Mouse (Mus musculus) hindbrain, postnatal 0 days (tissue): ENCODE results near the gene Tenm2. TPM values are rescaled to one million over a fixed set of nuclear protein-coding genes. Genes with fewer than 3 reads are reported as not detected.

Experiments used
- ATAC-seq: fragments of 200-750 bp; cut with Nextera tagmentation; 2 replicates; pipeline ENCODE4 v1.8.0; 2017; ENCODE audit warnings: mild to moderate bottlenecking, moderate TSS enrichment, moderate library complexity
- DNase-seq: peaks from one replicate; pipeline ENCODE4 v3.0.0-alpha.2; 2015; ENCODE audit warnings: low spot score
- H3K27ac ChIP-seq: fragments of 300-500 bp; sonication (generic); 2 replicates; pipeline ENCODE4 v1.5.1; 2014; ENCODE audit warnings: mild to moderate bottlenecking
- H3K27me3 ChIP-seq: fragments of 300-500 bp; sonication (generic); 2 replicates; pipeline ENCODE4 v1.6.1; 2014; ENCODE audit warnings: low read length, mixed read lengths; ENCODE audit not compliant: insufficient read depth
- H3K36me3 ChIP-seq: fragments of 300-500 bp; sonication (generic); 2 replicates; pipeline ENCODE4 v1.6.1; 2014; ENCODE audit warnings: low read length, mixed read lengths; ENCODE audit not compliant: insufficient read depth
- H3K4me1 ChIP-seq: fragments of 300-500 bp; sonication (generic); 2 replicates; pipeline ENCODE4 v1.6.1; 2014; ENCODE audit warnings: antibody characterized with exemption, low read length, mixed read lengths; ENCODE audit not compliant: insufficient read depth
- H3K4me2 ChIP-seq: fragments of 300-500 bp; sonication (generic); 2 replicates; pipeline ENCODE4 v1.6.1; 2014; ENCODE audit warnings: low read depth, mild to moderate bottlenecking, low read length, moderate library complexity, mixed read lengths
- H3K4me3 ChIP-seq: fragments of 300-500 bp; sonication (generic); 2 replicates; pipeline ENCODE4 v1.5.1; 2014; ENCODE audit warnings: low read length
- H3K9ac ChIP-seq: fragments of 300-500 bp; sonication (generic); replicated peaks from 2 replicates; pipeline ENCODE4 v1.6.1; 2014; ENCODE audit warnings: mild to moderate bottlenecking, low read length, moderate library complexity, mixed read lengths
- H3K9me3 ChIP-seq: fragments of 300-500 bp; sonication (generic); 2 replicates; pipeline ENCODE4 v1.6.1; 2016; ENCODE audit warnings: low read length, mixed read lengths
- CTCF ChIP-seq: IDR thresholded peaks from 2 replicates; pipeline ENCODE4 v1.5.1; 2016; ENCODE audit warnings: antibody characterized with exemption, control low read depth, low read depth
- WGBS: fragments of 180-500 bp; shearing (Covaris S2); extraction: QIAGEN DNeasy Blood & Tissue Kit; methylation state at CpG from one replicate; pipeline ENCODE4 v1.1.7; 2014; 5-methylcytosine and 5-hydroxymethylcytosine counted together
- polyA plus RNA-seq: library from polyadenylated mRNA; unstranded; fragments of >200 nt; fragmentation: Nextera tagmentation; extraction: Ambion mirVana; gene quantifications from 2 replicates; pipeline ENCODE4 v1.2.1, GENCODE M21; 2015
- total RNA-seq: library from RNA; depleted of rRNA; stranded (reverse); fragments of >200 nt; gene quantifications from 2 replicates; pipeline ENCODE4 v1.2.3, GENCODE M21; 2014

The Tenm2 gene
- total and polyA plus RNA-seq, 2 experiments from 2014 or later = 30.1 to 78.0 TPM

- H3K27me3 ChIP-seq = no peaks in the 10 kb centered on the region
- H3K4me1 ChIP-seq = 0 out of 2 replicates have a peak, but pooled peaks cover 7% of the 10 kb centered on the region
- no peak overlapping the region for H3K4me2 ChIP-seq
- DNase-seq (peak; percentile 14), ATAC-seq (no peak)
- no peak overlapping the region for H3K27ac ChIP-seq
- H3K4me3 ChIP-seq = no peak overlapping the region
- no peaks in the 10 kb centered on the region for H3K9me3 ChIP-seq
- no peaks in the 10 kb centered on the region for H3K36me3 ChIP-seq
- no peak for TF ChIP-seq CTCF
- WGBS = 29% methylated on average over 5 of the region's 5 CpGs
- no peak overlapping the region for H3K9ac ChIP-seq
Measured at GRCm38 (mm10) chr11:36553286-36553685, 682.5 kb downstream of the Tenm2 start.

GRCm38 (mm10) chr11:36550649-36551048 lies 685.1 kb downstream of the Tenm2 start:
- Histone ChIP-seq H3K4me1 (0 out of 2 replicates have a peak, but pooled peaks cover 10% of the 10 kb centered on the region), H3K36me3 (no peaks in the 10 kb centered on the region), H3K4me2 (no peak overlapping the region), H3K9me3 (no peaks in the 10 kb centered on the region), H3K9ac (no peak overlapping the region), H3K27me3 (no peaks in the 10 kb centered on the region), H3K4me3 (no peak overlapping the region), H3K27ac (no peak overlapping the region)
- no peak for TF ChIP-seq CTCF
- 65% methylated on average over 4 of the region's 4 CpGs for WGBS
- no peak for DNase-seq
- no peak for ATAC-seq

GRCm38 (mm10) chr11:36549398-36550139 lies 686.2 kb downstream of the Tenm2 start:
- DNase-seq (no peak), ATAC-seq (no peak)
- Histone ChIP-seq H3K4me3 (no peak overlapping the region), H3K9me3 (no peaks in the 10 kb centered on the region), H3K27ac (0 out of 2 replicates have a peak overlapping the region, but pooled peaks have one; percentile 22), H3K4me2 (no peak overlapping the region), H3K27me3 (no peaks in the 10 kb centered on the region), H3K4me1 (0 out of 2 replicates have a peak, but pooled peaks cover 10% of the 10 kb centered on the region), H3K36me3 (no peaks in the 10 kb centered on the region), H3K9ac (no peak overlapping the region)
- 32% methylated on average over 11 of the region's 11 CpGs for WGBS
- TF ChIP-seq CTCF = no peak

- WGBS = 60% methylated on average over 4 of the region's 4 CpGs
- Histone ChIP-seq H3K9me3 (no peaks in the 10 kb centered on the region), H3K9ac (no peak overlapping the region), H3K4me1 (0 out of 2 replicates have a peak, but pooled peaks cover 10% of the 10 kb centered on the region), H3K4me3 (no peak overlapping the region), H3K27me3 (no peaks in the 10 kb centered on the region), H3K36me3 (no peaks in the 10 kb centered on the region), H3K4me2 (no peak overlapping the region), H3K27ac (no peak overlapping the region)
- no peak for TF ChIP-seq CTCF
- ATAC-seq (0 out of 2 replicates have a peak, but pooled peaks have one; percentile 35), DNase-seq (no peak)
Measured at GRCm38 (mm10) chr11:36548139-36548538, 687.6 kb downstream of the Tenm2 start.

- H3K9me3 ChIP-seq = no peaks in the 10 kb centered on the region
- WGBS = 88% methylated on average over 4 of the region's 4 CpGs
Measured at GRCm38 (mm10) chr11:36538144-36538543, 697.6 kb downstream of the Tenm2 start.

GRCm38 (mm10) chr11:36537573-36538133 lies 698.1 kb downstream of the Tenm2 start:
- TF ChIP-seq CTCF = no peak
- DNase-seq (no peak), ATAC-seq (no peak)
- Histone ChIP-seq H3K4me3 (no peak overlapping the region), H3K36me3 (no peaks in the 10 kb centered on the region), H3K4me2 (no peak overlapping the region), H3K27ac (no peak overlapping the region), H3K9me3 (no peaks in the 10 kb centered on the region), H3K9ac (no peak overlapping the region), H3K4me1 (no peaks in the 10 kb centered on the region), H3K27me3 (no peaks in the 10 kb centered on the region)
- 83% methylated on average over 9 of the region's 9 CpGs for WGBS

More at GRCm38 (mm10) chr11:36538144-36538543, 697.6 kb downstream of the Tenm2 start:
- no peak for TF ChIP-seq CTCF
- Histone ChIP-seq H3K4me3 (no peak overlapping the region), H3K4me2 (no peak overlapping the region), H3K9ac (no peak overlapping the region), H3K27ac (no peak overlapping the region), H3K27me3 (no peaks in the 10 kb centered on the region), H3K36me3 (no peaks in the 10 kb centered on the region), H3K4me1 (no peaks in the 10 kb centered on the region)
- DNase-seq (no peak), ATAC-seq (no peak)

GRCm38 (mm10) chr11:36535591-36535990 lies 700.2 kb downstream of the Tenm2 start:
- no peak for TF ChIP-seq CTCF
- no peaks in the 10 kb centered on the region for H3K4me1 ChIP-seq
- no peaks in the 10 kb centered on the region for H3K9me3 ChIP-seq
- H3K4me2 ChIP-seq = no peak overlapping the region
- ATAC-seq (no peak), DNase-seq (no peak)
- no peaks in the 10 kb centered on the region for H3K27me3 ChIP-seq
- 69% methylated on average over 3 of the region's 3 CpGs for WGBS
- H3K36me3 ChIP-seq = no peaks in the 10 kb centered on the region
- H3K4me3 ChIP-seq = no peak overlapping the region
- no peak overlapping the region for H3K9ac ChIP-seq
- H3K27ac ChIP-seq = no peak overlapping the region
